Mouse (Mus musculus): ENCODE data around the gene Mdh2.

DNA sequence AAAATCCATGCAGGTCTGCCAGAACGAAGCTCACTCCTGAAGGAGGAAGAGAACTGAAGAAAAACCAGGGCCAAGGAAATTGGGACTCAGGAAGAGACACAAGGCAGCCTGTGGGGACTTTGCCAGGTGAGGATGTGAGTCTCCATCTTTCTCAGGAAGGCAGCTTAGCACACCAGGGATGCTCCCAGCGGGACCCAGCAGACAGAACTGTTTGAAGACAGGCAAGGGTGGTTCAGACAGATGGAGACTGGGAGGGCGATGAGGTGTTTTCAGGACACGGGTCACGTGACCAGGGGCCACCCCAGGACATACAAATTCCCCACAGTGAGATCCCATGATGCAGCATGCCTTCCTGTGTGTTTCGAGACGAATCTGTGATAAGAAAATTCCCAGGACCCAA lies 40.2 kb downstream of the Mdh2 start:
- TF ChIP-seq CTCF (IDR thresholded peaks at IDR 0.05; ENCODE audit: borderline replicate concordance, insufficient read depth, low read depth, low read length): no peak
- no peak for TF ChIP-seq POLR2A (IDR thresholded peaks at IDR 0.05; ENCODE audit: borderline replicate concordance, insufficient read depth, low read length)

Data from cerebellum, adult 2 months (tissue).